Mouse (Mus musculus): ENCODE measurements around the gene Rcor1. TPM values are rescaled to one million over a fixed set of nuclear protein-coding genes. Genes with fewer than 3 reads are reported as not detected.

Rcor1 gene
- total RNA-seq, 1 experiment = 13.0 TPM

DNA sequence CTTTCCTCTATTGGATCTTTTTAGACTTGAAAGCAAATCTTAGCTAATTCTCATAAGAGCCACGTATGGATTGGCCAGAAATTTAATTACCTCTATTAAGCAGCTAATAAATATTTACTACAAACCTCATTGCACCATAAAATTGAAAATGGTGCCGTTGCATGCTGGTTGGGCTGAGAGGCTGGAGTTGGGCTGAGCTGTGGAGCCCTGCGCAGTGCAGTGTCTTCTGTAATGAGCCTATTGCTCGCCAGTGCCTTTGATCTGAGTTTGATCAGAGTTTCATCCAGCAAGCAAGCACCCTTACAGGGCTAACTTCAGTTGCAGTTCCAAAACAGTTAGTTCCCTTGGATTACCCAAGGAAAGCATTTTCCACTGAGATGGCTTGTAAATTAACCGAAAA is 114.8 kb downstream of the Rcor1 start:
- in situ Hi-C loops (cut with MboI; ENCODE audit: low sequenced_read_pairs in 2 of 2, unreplicated experiment in 2 of 2) = no loop called here
- TF ChIP-seq ZNF384 (IDR thresholded peaks at IDR 0.05; ENCODE audit: low read depth, low read length) = no peak
- TF ChIP-seq HCFC1 (IDR thresholded peaks at IDR 0.05; ENCODE audit: borderline replicate concordance, insufficient read depth, low read length) = no peak
- no peak for TF ChIP-seq MAFK (IDR thresholded peaks at IDR 0.05; ENCODE audit: insufficient read depth, low read depth, low read length)
- TF ChIP-seq CHD2 (IDR thresholded peaks at IDR 0.05; ENCODE audit: low read depth, low read length) = no peak
- no peaks in the 10 kb centered on the region for H3K36me3 ChIP-seq (ENCODE audit: control insufficient read depth, insufficient read depth, low read length, poor library complexity, severe bottlenecking)
- no peak overlapping the region for H3K27ac ChIP-seq (ENCODE audit: insufficient read depth, low read depth, low read length, poor library complexity, severe bottlenecking)
- no peak for DNase-seq (ENCODE audit: low read depth, low spot score)
- H3K9ac ChIP-seq (ENCODE audit: insufficient read depth, low read depth, low read length, poor library complexity, severe bottlenecking) = no peak overlapping the region
- H3K9me3 ChIP-seq (ENCODE audit: control insufficient read depth, insufficient read depth, low read depth, low read length) = no peaks in the 10 kb centered on the region
- H3K4me3 ChIP-seq (ENCODE audit: insufficient read depth in 1 of 2, low read depth in 1 of 2, low read length in 2 of 2, poor library complexity in 1 of 2, severe bottlenecking in 1 of 2) = no peak overlapping the region
- peaks cover 0 to 3% of the 10 kb centered on the region in 2 experiments; a peak in 1 of 4 replicates for H3K4me1 ChIP-seq (ENCODE audit: control insufficient read depth in 2 of 2, insufficient read depth in 2 of 2, low read length in 2 of 2, poor library complexity in 1 of 2)

DNA sequence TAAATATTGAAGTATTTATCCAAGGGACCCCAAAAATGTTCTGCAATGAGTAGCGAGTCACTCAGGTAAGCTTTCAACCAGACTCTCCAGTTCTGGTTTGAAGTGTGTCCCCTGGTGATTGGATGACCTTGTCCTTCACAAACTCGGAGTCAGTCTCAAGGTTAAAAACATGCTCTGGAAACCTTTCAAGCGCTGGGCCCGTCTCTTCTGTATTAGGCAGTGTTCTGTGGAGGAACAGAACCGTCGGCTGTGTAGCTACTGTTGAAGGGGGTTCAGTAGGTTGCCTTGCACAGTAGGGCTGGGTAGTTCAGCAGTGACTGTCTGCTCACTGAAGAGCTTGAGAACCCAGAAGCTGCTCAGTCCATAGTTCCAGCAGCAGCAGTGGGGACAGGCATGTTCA is 115.5 kb downstream of the Rcor1 start:
- H3K27ac ChIP-seq (ENCODE audit: insufficient read depth, low read depth, low read length, poor library complexity, severe bottlenecking) = no peak overlapping the region
- in situ Hi-C loops (cut with MboI; ENCODE audit: low sequenced_read_pairs in 2 of 2, unreplicated experiment in 2 of 2) = no loop called here
- peaks cover 0 to 4% of the 10 kb centered on the region in 2 experiments; a peak in 1 of 4 replicates for H3K4me1 ChIP-seq (ENCODE audit: control insufficient read depth in 2 of 2, insufficient read depth in 2 of 2, low read length in 2 of 2, poor library complexity in 1 of 2)
- H3K9ac ChIP-seq (ENCODE audit: insufficient read depth, low read depth, low read length, poor library complexity, severe bottlenecking) = no peak overlapping the region
- H3K4me3 ChIP-seq (ENCODE audit: insufficient read depth in 1 of 2, low read depth in 1 of 2, low read length in 2 of 2, poor library complexity in 1 of 2, severe bottlenecking in 1 of 2) = no peak overlapping the region
- no peaks in the 10 kb centered on the region for H3K36me3 ChIP-seq (ENCODE audit: control insufficient read depth, insufficient read depth, low read length, poor library complexity, severe bottlenecking)
- no peaks in the 10 kb centered on the region for H3K9me3 ChIP-seq (ENCODE audit: control insufficient read depth, insufficient read depth, low read depth, low read length)
- TF ChIP-seq CHD2 (IDR thresholded peaks at IDR 0.05; ENCODE audit: low read depth, low read length) (no peak), ZNF384 (IDR thresholded peaks at IDR 0.05; ENCODE audit: low read depth, low read length) (no peak), ZC3H11A (IDR thresholded peaks at IDR 0.05; ENCODE audit: borderline replicate concordance, low read depth, low read length) (no peak), HCFC1 (IDR thresholded peaks at IDR 0.05; ENCODE audit: borderline replicate concordance, insufficient read depth, low read length) (no peak), MAFK (IDR thresholded peaks at IDR 0.05; ENCODE audit: insufficient read depth, low read depth, low read length) (no peak)
- DNase-seq (ENCODE audit: low read depth, low spot score) = no peak

DNA sequence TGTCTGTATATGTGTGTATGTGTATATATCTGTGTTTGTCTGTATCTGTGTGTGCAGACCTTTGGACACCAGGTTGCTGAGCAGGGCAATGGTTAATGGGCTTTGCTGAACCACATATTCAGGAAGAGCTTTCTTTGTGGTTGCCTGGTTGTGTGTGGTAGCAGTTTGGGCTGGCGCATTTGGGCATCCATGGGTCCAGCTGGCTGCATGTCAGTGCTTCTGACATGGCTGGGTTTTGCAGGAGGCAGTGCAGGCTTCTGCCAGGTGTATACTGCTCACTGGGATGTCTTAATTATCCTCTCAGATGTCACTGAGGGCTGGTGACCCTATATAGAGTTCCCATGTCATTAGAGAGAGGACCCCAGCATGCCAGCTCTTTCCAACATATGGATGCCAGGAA is 116.6 kb downstream of the Rcor1 start:
- TF ChIP-seq ZNF384 (IDR thresholded peaks at IDR 0.05; ENCODE audit: low read depth, low read length) = no peak
- no peak for TF ChIP-seq HCFC1 (IDR thresholded peaks at IDR 0.05; ENCODE audit: borderline replicate concordance, insufficient read depth, low read length)
- TF ChIP-seq CHD2 (IDR thresholded peaks at IDR 0.05; ENCODE audit: low read depth, low read length) = no peak
- no peak for TF ChIP-seq ZC3H11A (IDR thresholded peaks at IDR 0.05; ENCODE audit: borderline replicate concordance, low read depth, low read length)
- no peak for TF ChIP-seq MAFK (IDR thresholded peaks at IDR 0.05; ENCODE audit: insufficient read depth, low read depth, low read length)
- no peaks in the 10 kb centered on the region for H3K9me3 ChIP-seq (ENCODE audit: control insufficient read depth, insufficient read depth, low read depth, low read length)
- no peak for DNase-seq (ENCODE audit: low read depth, low spot score)
- no peak overlapping the region for H3K27ac ChIP-seq (ENCODE audit: insufficient read depth, low read depth, low read length, poor library complexity, severe bottlenecking)
- H3K4me1 ChIP-seq (ENCODE audit: control insufficient read depth in 2 of 2, insufficient read depth in 2 of 2, low read length in 2 of 2, poor library complexity in 1 of 2) = 0 out of 4 replicates have a peak, but pooled peaks cover 0 to 4% of the 10 kb centered on the region in 2 experiments
- no peak overlapping the region for H3K4me3 ChIP-seq (ENCODE audit: insufficient read depth in 1 of 2, low read depth in 1 of 2, low read length in 2 of 2, poor library complexity in 1 of 2, severe bottlenecking in 1 of 2)
- no peaks in the 10 kb centered on the region for H3K36me3 ChIP-seq (ENCODE audit: control insufficient read depth, insufficient read depth, low read length, poor library complexity, severe bottlenecking)
- in situ Hi-C loops (cut with MboI; ENCODE audit: low sequenced_read_pairs in 2 of 2, unreplicated experiment in 2 of 2) = no loop called here
- no peak overlapping the region for H3K9ac ChIP-seq (ENCODE audit: insufficient read depth, low read depth, low read length, poor library complexity, severe bottlenecking)

DNA sequence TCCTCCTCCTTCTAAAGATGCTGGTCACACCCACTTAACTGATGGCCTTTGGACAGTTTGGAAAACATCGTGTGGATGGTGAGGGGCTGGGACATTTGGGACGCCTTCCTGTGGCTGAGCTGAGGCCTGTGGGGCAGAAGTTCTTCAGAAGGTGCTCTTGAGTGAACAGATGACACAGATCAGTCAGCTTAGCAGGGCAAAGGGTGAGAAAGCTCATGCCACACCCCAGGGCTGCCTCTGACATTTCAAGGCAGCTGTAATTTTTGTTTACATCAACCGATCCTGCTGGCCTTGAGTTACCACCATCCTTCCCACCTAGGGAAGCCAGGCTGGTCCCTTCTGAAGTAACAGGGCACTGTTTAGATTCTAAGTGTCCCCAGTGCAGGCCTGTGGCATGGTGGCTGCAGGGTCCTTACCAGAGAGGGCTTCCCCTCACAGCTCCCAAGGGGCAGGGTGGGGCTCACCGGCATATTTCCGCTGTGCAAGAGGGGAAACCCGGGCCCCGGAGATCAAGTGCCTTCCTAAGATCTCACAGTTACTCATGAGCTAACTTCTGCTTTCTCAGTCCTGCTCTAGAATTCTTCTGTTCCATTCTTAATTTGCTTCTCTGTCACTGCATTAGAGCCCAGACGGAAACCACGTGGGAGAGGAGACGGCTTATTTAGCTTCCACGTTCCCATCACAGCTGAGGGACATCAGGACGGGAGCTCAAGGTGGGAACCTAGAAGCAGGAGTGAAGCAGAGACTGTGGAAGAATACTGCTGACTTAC is 120.7 kb downstream of the Rcor1 start:
- in situ Hi-C loops (cut with MboI; ENCODE audit: low sequenced_read_pairs in 2 of 2, unreplicated experiment in 2 of 2) = no loop called here
- no peak overlapping the region for H3K9ac ChIP-seq (ENCODE audit: insufficient read depth, low read depth, low read length, poor library complexity, severe bottlenecking)
- no peak for TF ChIP-seq ZC3H11A (IDR thresholded peaks at IDR 0.05; ENCODE audit: borderline replicate concordance, low read depth, low read length)
- TF ChIP-seq MAFK (IDR thresholded peaks at IDR 0.05; ENCODE audit: insufficient read depth, low read depth, low read length) = no peak
- TF ChIP-seq HCFC1 (IDR thresholded peaks at IDR 0.05; ENCODE audit: borderline replicate concordance, insufficient read depth, low read length) = no peak
- no peak for TF ChIP-seq ZNF384 (IDR thresholded peaks at IDR 0.05; ENCODE audit: low read depth, low read length)
- no peak for TF ChIP-seq CHD2 (IDR thresholded peaks at IDR 0.05; ENCODE audit: low read depth, low read length)
- no peaks in the 10 kb centered on the region for H3K36me3 ChIP-seq (ENCODE audit: control insufficient read depth, insufficient read depth, low read length, poor library complexity, severe bottlenecking)
- no peak overlapping the region for H3K4me3 ChIP-seq (ENCODE audit: insufficient read depth in 1 of 2, low read depth in 1 of 2, low read length in 2 of 2, poor library complexity in 1 of 2, severe bottlenecking in 1 of 2)
- no peak for DNase-seq (ENCODE audit: low read depth, low spot score)
- H3K27ac ChIP-seq (ENCODE audit: insufficient read depth, low read depth, low read length, poor library complexity, severe bottlenecking) = no peak overlapping the region
- H3K9me3 ChIP-seq (ENCODE audit: control insufficient read depth, insufficient read depth, low read depth, low read length) = no peaks in the 10 kb centered on the region
- peaks cover 0 to 12% of the 10 kb centered on the region in 2 experiments; a peak in 1 of 4 replicates for H3K4me1 ChIP-seq (ENCODE audit: control insufficient read depth in 2 of 2, insufficient read depth in 2 of 2, low read length in 2 of 2, poor library complexity in 1 of 2)

Measured in ES-E14 (cell line).